Comparison of ENCODE assay signal across 27 mouse cellular contexts in the genomic region with DNA sequence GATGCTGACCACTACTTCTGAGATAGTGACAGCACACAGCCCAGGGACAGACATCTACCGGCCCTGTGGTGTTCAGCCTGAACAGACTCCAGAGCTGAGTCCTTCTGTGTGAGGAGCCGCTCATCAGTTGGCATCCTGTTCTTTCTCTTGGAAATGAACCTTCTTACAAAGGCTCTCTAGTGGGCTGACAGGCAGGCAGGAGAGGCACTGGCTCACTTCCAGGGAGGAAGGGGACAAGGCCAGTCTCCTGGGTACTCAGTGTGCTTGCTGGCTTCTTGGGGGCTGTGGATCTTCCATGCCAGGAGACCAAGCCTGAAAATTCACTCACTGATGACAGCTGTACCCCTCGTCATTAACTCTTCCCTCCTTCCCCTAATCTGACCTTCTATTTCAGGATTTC. TPM values are rescaled to one million over a fixed set of nuclear protein-coding genes. Genes with fewer than 3 reads are reported as not detected.
DNase-seq lines count a peak whose midpoint lies in the region; ATAC-seq and TF ChIP-seq lines count a peak whose summit lies in the region.
"Had no signal": no experiment of that assay in that cellular context is flagged by ENCODE, and none has a peak within 500 bp of the region (broad histone marks: within the 10 kb centered on the region; RNA-seq: fewer than 3 reads in every experiment).

No protein-coding gene starts in this region.

- DNase-seq in forebrain, postnatal 0 days, result no peak
- DNase-seq in left cerebral cortex, postnatal 4 days, result peak; percentile 55
- no peak for DNase-seq in left cerebral cortex, adult 18-20 months (ENCODE audit: low spot score in 2 of 2)
- DNase-seq in midbrain, postnatal 0 days (ENCODE audit: low spot score), result peak; percentile 55
- no peak for DNase-seq in limb, embryonic 10.5 days (ENCODE audit: low spot score)
- DNase-seq in retina, postnatal 1 day, result no peak
- DNase-seq: adrenal gland, adult 8-10 months; adrenal gland, postnatal 25 days; cerebellum, adult 18-20 months; cerebellum, adult 9-10 months; cerebellum, postnatal 25 days; embryo, embryonic 11 days; gastrocnemius, postnatal 10 days; gastrocnemius, postnatal 36 days; heart, adult 2 months; heart, postnatal 14 days; heart, postnatal 4 days had no signal

- H3K9ac ChIP-seq in forebrain, postnatal 0 days, result no peak overlapping the region
- H3K9ac ChIP-seq in forebrain, embryonic 15.5 days (replicated peaks), result no peak overlapping the region
- no peak overlapping the region for H3K9ac ChIP-seq in midbrain, postnatal 0 days (replicated peaks; ENCODE audit: low read length, poor library complexity, severe bottlenecking)
- no peak overlapping the region for H3K9ac ChIP-seq in midbrain, embryonic 16.5 days (ENCODE audit: low read depth, low read length)
- H3K9ac ChIP-seq: embryonic facial prominence, embryonic 13.5 days; forebrain, embryonic 13.5 days; heart, embryonic 13.5 days had no signal

- no peak overlapping the region for H3K4me3 ChIP-seq in forebrain, postnatal 0 days (ENCODE audit: low read depth, low read length)
- no peak overlapping the region for H3K4me3 ChIP-seq in forebrain, embryonic 15.5 days
- no peak overlapping the region for H3K4me3 ChIP-seq in midbrain, postnatal 0 days (ENCODE audit: low read depth, low read length)
- H3K4me3 ChIP-seq in midbrain, embryonic 16.5 days (ENCODE audit: low read depth, low read length), result no peak overlapping the region
- H3K4me3 ChIP-seq in limb, embryonic 10.5 days, result no peak overlapping the region
- H3K4me3 ChIP-seq: embryonic facial prominence, embryonic 10.5 days; embryonic facial prominence, embryonic 13.5 days; erythroblast, embryonic 14.5 days; forebrain, embryonic 13.5 days; heart, adult 2 months; heart, embryonic 10.5 days; heart, embryonic 13.5 days had no signal

- 49% methylated on average over 3 of the region's 3 CpGs for WGBS in forebrain, postnatal 0 days
- 60% methylated on average over 3 of the region's 3 CpGs for WGBS in forebrain, embryonic 15.5 days
- WGBS in midbrain, postnatal 0 days, result 67% methylated on average over 3 of the region's 3 CpGs
- 68% methylated on average over 3 of the region's 3 CpGs for WGBS in midbrain, embryonic 16.5 days
- 73% methylated on average over 3 of the region's 3 CpGs for WGBS in limb, embryonic 10.5 days

- no peak for TF ChIP-seq CTCF in forebrain, postnatal 0 days (IDR thresholded peaks at IDR 0.05; ENCODE audit: low read depth)
- no peak for TF ChIP-seq CTCF in midbrain, postnatal 0 days (IDR thresholded peaks at IDR 0.05)

- H3K36me3 ChIP-seq in forebrain, postnatal 0 days (ENCODE audit: insufficient read depth), result no peaks in the 10 kb centered on the region
- H3K36me3 ChIP-seq in forebrain, embryonic 15.5 days, result no peaks in the 10 kb centered on the region
- H3K36me3 ChIP-seq in midbrain, postnatal 0 days (ENCODE audit: insufficient read depth, low read length), result peaks cover 25% of the 10 kb centered on the region
- 0 out of 2 replicates have a peak, but pooled peaks cover 2% of the 10 kb centered on the region for H3K36me3 ChIP-seq in midbrain, embryonic 16.5 days (ENCODE audit: control insufficient read depth, insufficient read depth, low read length)
- no peaks in the 10 kb centered on the region for H3K36me3 ChIP-seq in limb, embryonic 10.5 days
- H3K36me3 ChIP-seq: embryonic facial prominence, embryonic 13.5 days had no signal

- no peaks in the 10 kb centered on the region for H3K4me1 ChIP-seq in forebrain, postnatal 0 days (ENCODE audit: insufficient read depth)
- 0 out of 2 replicates have a peak, but pooled peaks cover 4% of the 10 kb centered on the region for H3K4me1 ChIP-seq in forebrain, embryonic 15.5 days
- no peaks in the 10 kb centered on the region for H3K4me1 ChIP-seq in midbrain, postnatal 0 days (ENCODE audit: insufficient read depth, low read length)
- H3K4me1 ChIP-seq in midbrain, embryonic 16.5 days (ENCODE audit: control insufficient read depth, insufficient read depth, low read length), result no peaks in the 10 kb centered on the region
- peaks cover 17% of the 10 kb centered on the region for H3K4me1 ChIP-seq in limb, embryonic 10.5 days

- H3K9me3 ChIP-seq in forebrain, postnatal 0 days (ENCODE audit: low read length), result no peaks in the 10 kb centered on the region
- H3K9me3 ChIP-seq in forebrain, embryonic 15.5 days, result no peaks in the 10 kb centered on the region
- no peaks in the 10 kb centered on the region for H3K9me3 ChIP-seq in midbrain, postnatal 0 days (ENCODE audit: low read length)
- no peaks in the 10 kb centered on the region for H3K9me3 ChIP-seq in midbrain, embryonic 16.5 days (replicated peaks; ENCODE audit: control insufficient read depth, low read length, poor library complexity, severe bottlenecking)
- no peaks in the 10 kb centered on the region for H3K9me3 ChIP-seq in limb, embryonic 10.5 days (replicated peaks)
- H3K9me3 ChIP-seq: embryonic facial prominence, embryonic 10.5 days; embryonic facial prominence, embryonic 13.5 days; forebrain, embryonic 13.5 days; heart, embryonic 10.5 days; heart, embryonic 13.5 days had no signal

- ATAC-seq in forebrain, postnatal 0 days, result peak; percentile 12; the same call in 1 of the 2 replicates
- ATAC-seq in forebrain, embryonic 15.5 days (replicated peaks), result no peak
- no peak for ATAC-seq in midbrain, postnatal 0 days (ENCODE audit: low FRiP score)
- ATAC-seq in midbrain, embryonic 16.5 days, result no peak
- ATAC-seq: activated CD4-positive, CD25-positive, alpha-beta regulatory T cell, adult 4 months; CD4-positive, CD25-positive, alpha-beta regulatory T cell, adult 4 months; forebrain, embryonic 13.5 days had no signal

- H3K4me2 ChIP-seq in forebrain, postnatal 0 days (ENCODE audit: low read depth), result no peak overlapping the region
- H3K4me2 ChIP-seq in forebrain, embryonic 15.5 days (replicated peaks), result no peak overlapping the region
- H3K4me2 ChIP-seq in midbrain, postnatal 0 days (ENCODE audit: low read depth, low read length, poor library complexity, severe bottlenecking), result no peak overlapping the region
- no peak overlapping the region for H3K4me2 ChIP-seq in midbrain, embryonic 16.5 days (ENCODE audit: low read length)
- H3K4me2 ChIP-seq: embryonic facial prominence, embryonic 13.5 days; forebrain, embryonic 13.5 days; heart, embryonic 13.5 days had no signal

- intact Hi-C loops in left cerebral cortex, postnatal 4 days (cut with DNase I), result no loop called here

- no peak overlapping the region for H3K27ac ChIP-seq in forebrain, postnatal 0 days (ENCODE audit: low read depth, low read length)
- no peak overlapping the region for H3K27ac ChIP-seq in forebrain, embryonic 15.5 days (replicated peaks)
- no peak overlapping the region for H3K27ac ChIP-seq in midbrain, postnatal 0 days (ENCODE audit: low read depth, low read length)
- H3K27ac ChIP-seq in midbrain, embryonic 16.5 days (ENCODE audit: low read length), result no peak overlapping the region
- 0 out of 2 replicates have a peak overlapping the region, but pooled peaks have one; percentile 11 for H3K27ac ChIP-seq in limb, embryonic 10.5 days
- H3K27ac ChIP-seq: embryonic facial prominence, embryonic 10.5 days; embryonic facial prominence, embryonic 13.5 days; forebrain, embryonic 13.5 days; heart, adult 2 months; heart, embryonic 10.5 days; heart, embryonic 13.5 days had no signal

- H3K27me3 ChIP-seq in forebrain, postnatal 0 days (ENCODE audit: insufficient read depth, low read length), result no peaks in the 10 kb centered on the region
- no peaks in the 10 kb centered on the region for H3K27me3 ChIP-seq in forebrain, embryonic 15.5 days
- no peaks in the 10 kb centered on the region for H3K27me3 ChIP-seq in midbrain, postnatal 0 days (ENCODE audit: insufficient read depth, low read length)
- H3K27me3 ChIP-seq in midbrain, embryonic 16.5 days (ENCODE audit: control insufficient read depth, insufficient read depth, low read depth, low read length), result no peaks in the 10 kb centered on the region
- H3K27me3 ChIP-seq in limb, embryonic 10.5 days (ENCODE audit: low read depth, poor library complexity, severe bottlenecking), result 0 out of 2 replicates have a peak, but pooled peaks cover 2% of the 10 kb centered on the region
- H3K27me3 ChIP-seq: embryonic facial prominence, embryonic 13.5 days; forebrain, embryonic 13.5 days; heart, embryonic 13.5 days had no signal

RNA-seq across cellular contexts. Expression of gene Gm4353, which starts 53.2 kb away (rescaled TPM):
- 0.76 and 0.92 TPM in 2 replicates for total RNA-seq in forebrain, postnatal 0 days (2014; rRNA removed)
- polyA plus RNA-seq in forebrain, postnatal 0 days (2015; fragmentation: Nextera tagmentation; extraction: Ambion mirVana), result 0.31 and 0.53 TPM in 2 replicates
- polyA plus RNA-seq in forebrain, embryonic 15.5 days (2015; fragmentation: Nextera tagmentation; extraction: Ambion mirVana), result 0.55 and 1.0 TPM in 2 replicates
- total RNA-seq in left cerebral cortex, postnatal 4 days (2021), result 1 to 10 TPM; 3.9 to 4.6 TPM
- 1 to 10 TPM; 2.9 to 3.8 TPM for total RNA-seq in left cerebral cortex, adult 18-20 months (2021)
- total RNA-seq in midbrain, postnatal 0 days (2014; rRNA removed), result 0.93 and 4.0 TPM in 2 replicates
- polyA plus RNA-seq in midbrain, postnatal 0 days (2015; fragmentation: Nextera tagmentation; extraction: Ambion mirVana), result 0.28 and 0.54 TPM in 2 replicates
- 0.93 and 1.0 TPM in 2 replicates for polyA plus RNA-seq in midbrain, embryonic 16.5 days (2015; fragmentation: Nextera tagmentation; extraction: Ambion mirVana)
- polyA plus RNA-seq in limb, embryonic 10.5 days (2016; fragmentation: Nextera tagmentation; extraction: Ambion mirVana), result 1.1 and 1.3 TPM in 2 replicates

Comparison
In these comparisons a context has a peak if more than half of its experiments do, and no peak if none do; other contexts are left out.
1. DNase-seq: peak in left cerebral cortex, postnatal 4 days (single experiment) and midbrain, postnatal 0 days (single experiment); none in forebrain, postnatal 0 days (single experiment), left cerebral cortex, adult 18-20 months (0 of 2), limb, embryonic 10.5 days (single experiment) and retina, postnatal 1 day (single experiment).